Mouse (Mus musculus) hindbrain, embryonic 10.5 days (tissue): Measurements from ENCODE around the gene Llgl2. TPM values are rescaled to one million over a fixed set of nuclear protein-coding genes. Genes with fewer than 3 reads are reported as not detected.
A peak's percentile ranks its signal among the peaks of the same experiment; 100 is the strongest.

Experiments
- DNase-seq: peaks from one replicate; pipeline ENCODE4 v3.0.0-alpha.2; 2017; ENCODE audit warnings: low spot score
- H3K27ac ChIP-seq: fragments of 300-500 bp; sonication (generic); 2 replicates; pipeline ENCODE4 v1.5.1; 2016; ENCODE audit warnings: mild to moderate bottlenecking, moderate library complexity
- H3K27me3 ChIP-seq: fragments of 300-500 bp; sonication (generic); 2 replicates; pipeline ENCODE4 v1.6.1; 2016; ENCODE audit warnings: mild to moderate bottlenecking; ENCODE audit not compliant: poor library complexity, insufficient read depth, severe bottlenecking
- H3K36me3 ChIP-seq: fragments of 300-500 bp; sonication (generic); 2 replicates; pipeline ENCODE4 v1.6.1; 2016; ENCODE audit warnings: mild to moderate bottlenecking, moderate library complexity
- H3K4me1 ChIP-seq: fragments of 300-500 bp; sonication (generic); replicated peaks from 2 replicates; pipeline ENCODE4 v1.6.1; 2016; ENCODE audit warnings: mild to moderate bottlenecking
- H3K4me3 ChIP-seq: fragments of 300-500 bp; sonication (generic); 2 replicates; pipeline ENCODE4 v1.5.1; 2016; ENCODE audit warnings: mild to moderate bottlenecking, moderate library complexity
- H3K9me3 ChIP-seq: fragments of 300-500 bp; sonication (generic); 2 replicates; pipeline ENCODE4 v1.6.1; 2016; ENCODE audit warnings: mild to moderate bottlenecking, moderate library complexity
- WGBS: fragments of 180-500 bp; shearing (Covaris S2); methylation state at CpG from one replicate; pipeline ENCODE4 v1.1.7; 2016; 5-methylcytosine and 5-hydroxymethylcytosine counted together
- polyA plus RNA-seq: library from polyadenylated mRNA; unstranded; fragments of >200 nt; fragmentation: Nextera tagmentation; extraction: Ambion mirVana; gene quantifications from 2 replicates; pipeline ENCODE4 v1.2.1, GENCODE M21; 2016

Gene Llgl2
- polyA plus RNA-seq, 1 experiment from 2014 or later, result 10.4 TPM

- WGBS, result 41% methylated on average over 7 of the region's 7 CpGs
- Histone ChIP-seq H3K27ac (peak overlapping the region; percentile 91; the same call in 1 of the 2 replicates), H3K4me3 (peak overlapping the region; percentile 98), H3K27me3 (no peaks in the 10 kb centered on the region), H3K9me3 (no peaks in the 10 kb centered on the region), H3K36me3 (peaks cover 59% of the 10 kb centered on the region), H3K4me1 (peaks cover 82% of the 10 kb centered on the region)
- no peak for DNase-seq
Measured at GRCm38 (mm10) chr11:115812095-115812494, 11.8 kb upstream of the Llgl2 start.

- H3K27ac ChIP-seq, result peak overlapping the region; percentile 91
- H3K4me1 ChIP-seq, result peaks cover 76% of the 10 kb centered on the region
- H3K4me3 ChIP-seq, result peak overlapping the region; percentile 98
- no peaks in the 10 kb centered on the region for H3K9me3 ChIP-seq
- DNase-seq, result no peak
- no peaks in the 10 kb centered on the region for H3K27me3 ChIP-seq
- H3K36me3 ChIP-seq, result peaks cover 59% of the 10 kb centered on the region
- WGBS, result 3% methylated on average over 28 of the region's 28 CpGs
Measured at GRCm38 (mm10) chr11:115812533-115813420, 11.1 kb upstream of the Llgl2 start.

- under 1% methylated on average over 44 of the region's 44 CpGs for WGBS
- Histone ChIP-seq H3K36me3 (peaks cover 59% of the 10 kb centered on the region), H3K27me3 (no peaks in the 10 kb centered on the region)
Measured at GRCm38 (mm10) chr11:115813507-115814296, 10.1 kb upstream of the Llgl2 start, which contains the start of gene Caskin2. Gene Caskin2 (minus strand): TSS chr11:115813639.

GRCm38 (mm10) chr11:115814605-115815450, 9.0 kb upstream of the Llgl2 start, which contains the start of gene Tsen54:
Gene Tsen54 (plus strand): TSS chr11:115814724.
- peaks cover 55% of the 10 kb centered on the region for H3K4me1 ChIP-seq
- peak; percentile 89 for DNase-seq
- H3K36me3 ChIP-seq, result peaks cover 58% of the 10 kb centered on the region
- H3K27ac ChIP-seq, result peak within 1 kb of the TSS; percentile 91
- H3K9me3 ChIP-seq, result no peaks in the 10 kb centered on the region
- under 1% methylated on average over 84 of the region's 84 CpGs for WGBS
- H3K27me3 ChIP-seq, result no peaks in the 10 kb centered on the region
- H3K4me3 ChIP-seq, result peak within 1 kb of the TSS; percentile 98

More at GRCm38 (mm10) chr11:115813507-115814296, 10.1 kb upstream of the Llgl2 start, which contains the start of gene Caskin2:
- H3K9me3 ChIP-seq, result no peaks in the 10 kb centered on the region
- H3K4me1 ChIP-seq, result peaks cover 66% of the 10 kb centered on the region
- H3K4me3 ChIP-seq, result peak within 1 kb of the TSS; percentile 98
- H3K27ac ChIP-seq, result peak within 1 kb of the TSS; percentile 91
- peak; percentile 100 for DNase-seq

- no peak for DNase-seq
- no peak overlapping the region for H3K4me3 ChIP-seq
- peaks cover 8% of the 10 kb centered on the region for H3K27me3 ChIP-seq
- peaks cover 58% of the 10 kb centered on the region for H3K36me3 ChIP-seq
- no peak overlapping the region for H3K27ac ChIP-seq
- peaks cover 30% of the 10 kb centered on the region for H3K4me1 ChIP-seq
- H3K9me3 ChIP-seq, result no peaks in the 10 kb centered on the region
- 90% methylated on average over 5 of the region's 5 CpGs for WGBS
Measured at GRCm38 (mm10) chr11:115817331-115817730, 6.5 kb upstream of the Llgl2 start.

- WGBS, result 89% methylated on average over 16 of the region's 16 CpGs
- H3K27me3 ChIP-seq, result peaks cover 35% of the 10 kb centered on the region
- DNase-seq, result no peak
- no peaks in the 10 kb centered on the region for H3K9me3 ChIP-seq
- H3K36me3 ChIP-seq, result peaks cover 65% of the 10 kb centered on the region
- no peak overlapping the region for H3K27ac ChIP-seq
- H3K4me3 ChIP-seq, result no peak overlapping the region
- H3K4me1 ChIP-seq, result peaks cover 32% of the 10 kb centered on the region
Measured at GRCm38 (mm10) chr11:115819915-115820623, 3.8 kb upstream of the Llgl2 start.

GRCm38 (mm10) chr11:115821001-115821400, 2.8 kb upstream of the Llgl2 start:
- no peak for DNase-seq
- Histone ChIP-seq H3K27me3 (peaks cover 45% of the 10 kb centered on the region), H3K36me3 (peaks cover 65% of the 10 kb centered on the region), H3K4me3 (no peak overlapping the region), H3K4me1 (peaks cover 22% of the 10 kb centered on the region), H3K9me3 (no peaks in the 10 kb centered on the region), H3K27ac (no peak overlapping the region)
- 79% methylated on average over 4 of the region's 4 CpGs for WGBS

- Histone ChIP-seq H3K36me3 (peaks cover 32% of the 10 kb centered on the region), H3K27ac (no peak overlapping the region), H3K27me3 (peaks cover 83% of the 10 kb centered on the region), H3K4me1 (peaks cover 40% of the 10 kb centered on the region), H3K9me3 (no peaks in the 10 kb centered on the region), H3K4me3 (peak overlapping the region; percentile 80)
- DNase-seq, result no peak
- 18% methylated on average over 11 of the region's 11 CpGs for WGBS
Measured at GRCm38 (mm10) chr11:115824813-115825212, 964 bp downstream of the Llgl2 start.

GRCm38 (mm10) chr11:115826487-115826886, 2.6 kb downstream of the Llgl2 start:
- DNase-seq, result no peak
- WGBS, result 50% methylated on average over 5 of the region's 5 CpGs
- Histone ChIP-seq H3K36me3 (peaks cover 15% of the 10 kb centered on the region), H3K9me3 (no peaks in the 10 kb centered on the region), H3K4me1 (peaks cover 56% of the 10 kb centered on the region), H3K27me3 (peaks cover 100% of the 10 kb centered on the region), H3K4me3 (no peak overlapping the region), H3K27ac (no peak overlapping the region)

GRCm38 (mm10) chr11:115827624-115828023, 3.8 kb downstream of the Llgl2 start:
- peaks cover 68% of the 10 kb centered on the region for H3K4me1 ChIP-seq
- 87% methylated on average over 6 of the region's 6 CpGs for WGBS

GRCm38 (mm10) chr11:115829036-115829435, 5.2 kb downstream of the Llgl2 start:
- Histone ChIP-seq H3K27me3 (peaks cover 94% of the 10 kb centered on the region), H3K27ac (no peak overlapping the region), H3K36me3 (no peaks in the 10 kb centered on the region), H3K4me1 (peaks cover 70% of the 10 kb centered on the region), H3K4me3 (no peak overlapping the region), H3K9me3 (no peaks in the 10 kb centered on the region)
- no peak for DNase-seq
- 63% methylated on average over 4 of the region's 4 CpGs for WGBS

More at GRCm38 (mm10) chr11:115827624-115828023, 3.8 kb downstream of the Llgl2 start:
- Histone ChIP-seq H3K27me3 (peaks cover 100% of the 10 kb centered on the region), H3K36me3 (peaks cover 4% of the 10 kb centered on the region), H3K4me3 (no peak overlapping the region), H3K27ac (no peak overlapping the region), H3K9me3 (no peaks in the 10 kb centered on the region)
- DNase-seq, result no peak
